Mouse (Mus musculus) heart, embryonic 11.5 days (tissue): ENCODE measurements around the gene D8Ertd738e. TPM values are rescaled to one million over a fixed set of nuclear protein-coding genes. Genes with fewer than 3 reads are reported as not detected.

ENCODE experiments used
- ATAC-seq: fragments of 200-750 bp; cut with Nextera tagmentation; replicated peaks from 2 replicates; pipeline ENCODE4 v1.8.0; 2017; ENCODE audit warnings: moderate library complexity; ENCODE audit not compliant: insufficient number of reproducible peaks, low FRiP score, low TSS enrichment
- H3K27ac ChIP-seq: fragments of 300-500 bp; sonication (generic); 2 replicates; pipeline ENCODE4 v1.5.1; 2014; ENCODE audit warnings: mild to moderate bottlenecking, low read depth, low read length
- H3K27me3 ChIP-seq: fragments of 300-500 bp; sonication (generic); 2 replicates; pipeline ENCODE4 v1.6.1; 2014; ENCODE audit warnings: mild to moderate bottlenecking, low read length, mixed read lengths; ENCODE audit not compliant: control insufficient read depth, insufficient read depth
- H3K36me3 ChIP-seq: fragments of 300-500 bp; sonication (generic); 2 replicates; pipeline ENCODE4 v1.6.1; 2014; ENCODE audit warnings: mild to moderate bottlenecking, low read length, moderate library complexity, mixed read lengths; ENCODE audit not compliant: control insufficient read depth, insufficient read depth
- H3K4me1 ChIP-seq: fragments of 300-500 bp; sonication (generic); 2 replicates; pipeline ENCODE4 v1.6.1; 2014; ENCODE audit warnings: low read length; ENCODE audit not compliant: control insufficient read depth, insufficient read depth
- H3K4me2 ChIP-seq: fragments of 300-500 bp; sonication (generic); 2 replicates; pipeline ENCODE4 v1.6.1; 2014; ENCODE audit warnings: mild to moderate bottlenecking, moderate library complexity
- H3K4me3 ChIP-seq: fragments of 300-500 bp; sonication (generic); 2 replicates; pipeline ENCODE4 v1.5.1; 2014; ENCODE audit warnings: low read depth, low read length
- H3K9ac ChIP-seq: fragments of 300-500 bp; sonication (generic); 2 replicates; pipeline ENCODE4 v1.6.1; 2014; ENCODE audit warnings: mild to moderate bottlenecking, low read depth, low read length, moderate library complexity
- H3K9me3 ChIP-seq: fragments of 300-500 bp; sonication (generic); replicated peaks from 2 replicates; pipeline ENCODE4 v1.6.1; 2016; ENCODE audit warnings: low read length; ENCODE audit not compliant: control insufficient read depth
- WGBS: fragments of 180-500 bp; shearing (Covaris S2); extraction: QIAGEN DNeasy Blood & Tissue Kit; methylation state at CpG from one replicate; pipeline ENCODE4 v1.1.7; 2014; ENCODE audit not compliant: insufficient replicate concordance; 5-methylcytosine and 5-hydroxymethylcytosine counted together
- polyA plus RNA-seq: library from polyadenylated mRNA; unstranded; fragments of >200 nt; fragmentation: Nextera tagmentation; extraction: Ambion mirVana; gene quantifications from 2 replicates; pipeline ENCODE4 v1.2.1, GENCODE M21; 2014

D8Ertd738e gene
- polyA plus RNA-seq, 1 experiment from 2014 or later, result 330 TPM

GRCm38 (mm10) chr8:84210167-84210791, 39.2 kb downstream of the D8Ertd738e start:
- 47% methylated on average over 34 of the region's 34 CpGs for WGBS
- Histone ChIP-seq H3K9ac (no peak overlapping the region), H3K4me3 (no peak overlapping the region), H3K27ac (no peak overlapping the region), H3K4me2 (peak overlapping the region; percentile 19), H3K4me1 (peaks cover 14% of the 10 kb centered on the region), H3K9me3 (no peaks in the 10 kb centered on the region), H3K27me3 (no peaks in the 10 kb centered on the region), H3K36me3 (peaks cover 26% of the 10 kb centered on the region)
- ATAC-seq, result no peak

- Histone ChIP-seq H3K9ac (0 out of 2 replicates have a peak overlapping the region, but pooled peaks have one; percentile 28), H3K4me2 (no peak overlapping the region), H3K27ac (peak overlapping the region; percentile 71), H3K4me3 (no peak overlapping the region), H3K4me1 (peaks cover 20% of the 10 kb centered on the region), H3K36me3 (peaks cover 29% of the 10 kb centered on the region), H3K9me3 (no peaks in the 10 kb centered on the region), H3K27me3 (no peaks in the 10 kb centered on the region)
- 69% methylated on average over 17 of the region's 17 CpGs for WGBS
- ATAC-seq, result no peak
Observed at GRCm38 (mm10) chr8:84208381-84209380, 40.8 kb downstream of the D8Ertd738e start.

- no peaks in the 10 kb centered on the region for H3K9me3 ChIP-seq
- no peak overlapping the region for H3K4me3 ChIP-seq
- WGBS, result 57% methylated on average over 7 of the region's 7 CpGs
- ATAC-seq, result no peak
- H3K27ac ChIP-seq, result peak overlapping the region; percentile 71
- H3K9ac ChIP-seq, result 0 out of 2 replicates have a peak overlapping the region, but pooled peaks have one; percentile 5
- peaks cover 26% of the 10 kb centered on the region for H3K36me3 ChIP-seq
- no peak overlapping the region; the same call in 1 of the 2 replicates for H3K4me2 ChIP-seq
- H3K27me3 ChIP-seq, result no peaks in the 10 kb centered on the region
- peaks cover 24% of the 10 kb centered on the region for H3K4me1 ChIP-seq
Observed at GRCm38 (mm10) chr8:84207811-84208210, 41.7 kb downstream of the D8Ertd738e start.

GRCm38 (mm10) chr8:84206666-84207065, 42.9 kb downstream of the D8Ertd738e start:
- peaks cover 21% of the 10 kb centered on the region for H3K36me3 ChIP-seq
- no peaks in the 10 kb centered on the region for H3K27me3 ChIP-seq
- no peak overlapping the region for H3K4me2 ChIP-seq
- no peak overlapping the region for H3K27ac ChIP-seq
- H3K4me3 ChIP-seq, result no peak overlapping the region
- H3K9ac ChIP-seq, result no peak overlapping the region
- H3K4me1 ChIP-seq, result peaks cover 33% of the 10 kb centered on the region
- ATAC-seq, result no peak
- WGBS, result 78% methylated on average over 3 of the region's 3 CpGs
- H3K9me3 ChIP-seq, result no peaks in the 10 kb centered on the region

GRCm38 (mm10) chr8:84205073-84205472, 44.4 kb downstream of the D8Ertd738e start:
- H3K4me2 ChIP-seq, result no peak overlapping the region
- H3K27me3 ChIP-seq, result no peaks in the 10 kb centered on the region
- 90% methylated on average over 5 of the region's 5 CpGs for WGBS
- H3K27ac ChIP-seq, result no peak overlapping the region
- peaks cover 18% of the 10 kb centered on the region for H3K36me3 ChIP-seq
- no peak overlapping the region for H3K4me3 ChIP-seq
- H3K9me3 ChIP-seq, result no peaks in the 10 kb centered on the region
- ATAC-seq, result no peak
- peaks cover 40% of the 10 kb centered on the region for H3K4me1 ChIP-seq
- H3K9ac ChIP-seq, result no peak overlapping the region

GRCm38 (mm10) chr8:84203975-84204772, 45.3 kb downstream of the D8Ertd738e start:
- Histone ChIP-seq H3K27me3 (no peaks in the 10 kb centered on the region), H3K9ac (peak overlapping the region; percentile 96), H3K4me2 (peak overlapping the region; percentile 99), H3K4me3 (peak overlapping the region; percentile 77), H3K36me3 (peaks cover 14% of the 10 kb centered on the region), H3K4me1 (peaks cover 48% of the 10 kb centered on the region), H3K9me3 (no peaks in the 10 kb centered on the region), H3K27ac (peak overlapping the region; percentile 98)
- no peak; the same call in 1 of the 2 replicates for ATAC-seq
- 45% methylated on average over 13 of the region's 13 CpGs for WGBS

- H3K27ac ChIP-seq, result peak overlapping the region; percentile 98
- peak overlapping the region; percentile 96 for H3K9ac ChIP-seq
- WGBS, result 7% methylated on average over 34 of the region's 34 CpGs
- peaks cover 57% of the 10 kb centered on the region for H3K4me1 ChIP-seq
- H3K9me3 ChIP-seq, result no peaks in the 10 kb centered on the region
- peaks cover 6% of the 10 kb centered on the region for H3K36me3 ChIP-seq
- peak; percentile 67 for ATAC-seq
- H3K4me2 ChIP-seq, result peak overlapping the region; percentile 99
- H3K4me3 ChIP-seq, result peak overlapping the region; percentile 77
- H3K27me3 ChIP-seq, result no peaks in the 10 kb centered on the region
Observed at GRCm38 (mm10) chr8:84202938-84203917, 46.3 kb downstream of the D8Ertd738e start.
